ENCODE assay signal across 8 mouse cellular contexts in genomic region chr14:26994211-26994741, GRCm38 (mm10). TPM values are rescaled to one million over a fixed set of nuclear protein-coding genes. Genes with fewer than 3 reads are reported as not detected.
DNase-seq lines count a peak whose midpoint lies in the region; ATAC-seq lines count a peak whose summit lies in the region.

TSS of gene Hesx1 (plus strand) at chr14:26994416.

- ATAC-seq in intestine, embryonic 15.5 days: peak; percentile 88
- no peak for ATAC-seq in neural tube, embryonic 12.5 days (ENCODE audit: low FRiP score, low read depth)

- H3K9me3 ChIP-seq in intestine, embryonic 15.5 days: no peaks in the 10 kb centered on the region
- H3K9me3 ChIP-seq in neural tube, embryonic 12.5 days: no peaks in the 10 kb centered on the region

- H3K27me3 ChIP-seq in intestine, embryonic 15.5 days (replicated peaks): no peaks in the 10 kb centered on the region
- no peaks in the 10 kb centered on the region for H3K27me3 ChIP-seq in neural tube, embryonic 12.5 days (replicated peaks)

- H3K4me1 ChIP-seq in intestine, embryonic 15.5 days (replicated peaks): peaks cover 5% of the 10 kb centered on the region; the same call in 1 of the 2 replicates
- H3K4me1 ChIP-seq in neural tube, embryonic 12.5 days: peaks cover 3% of the 10 kb centered on the region; the same call in 1 of the 2 replicates

- WGBS in intestine, embryonic 15.5 days: 7% methylated on average over 16 of the region's 16 CpGs
- WGBS in neural tube, embryonic 12.5 days: 11% methylated on average over 16 of the region's 16 CpGs

- peak within 1 kb of the TSS; percentile 56; the same call in 1 of the 2 replicates for H3K27ac ChIP-seq in intestine, embryonic 15.5 days
- H3K27ac ChIP-seq in neural tube, embryonic 12.5 days: no peak within 1 kb of the TSS

- peak within 1 kb of the TSS; percentile 62 for H3K4me2 ChIP-seq in intestine, embryonic 15.5 days (replicated peaks)
- H3K4me2 ChIP-seq in neural tube, embryonic 12.5 days (replicated peaks): peak within 1 kb of the TSS; percentile 61

- intact Hi-C loops in gastrocnemius, postnatal 36 days (cut with DNase I): no loop called here

- peak; percentile 10 for DNase-seq in layer of hippocampus, adult 11-12 months (ENCODE audit: low spot score)
- no peak for DNase-seq in layer of hippocampus, postnatal 25 days (ENCODE audit: extremely low spot score in 1 of 2, low spot score in 1 of 2)
- DNase-seq in brain, adult 2 months (ENCODE audit: low read depth, low spot score): peak; percentile 28
- peak; percentile 21 to 27 for DNase-seq in gastrocnemius, postnatal 36 days
- DNase-seq in lung, adult 18-20 months: peak; percentile 26 to 33
- peak; percentile 27 for DNase-seq in urinary bladder, postnatal 25 days (ENCODE audit: low spot score)

- no peaks in the 10 kb centered on the region for H3K36me3 ChIP-seq in intestine, embryonic 15.5 days
- no peaks in the 10 kb centered on the region for H3K36me3 ChIP-seq in neural tube, embryonic 12.5 days

- H3K4me3 ChIP-seq in intestine, embryonic 15.5 days (replicated peaks): peak within 1 kb of the TSS; percentile 32
- 0 out of 2 replicates have a peak within 1 kb of the TSS, but pooled peaks have one; percentile 3 for H3K4me3 ChIP-seq in neural tube, embryonic 12.5 days

- no peak within 1 kb of the TSS for H3K9ac ChIP-seq in intestine, embryonic 15.5 days
- H3K9ac ChIP-seq in neural tube, embryonic 12.5 days: peak within 1 kb of the TSS; percentile 38; the same call in 1 of the 2 replicates

RNA-seq across cellular contexts. Expression of gene Hesx1, which starts in this region (rescaled TPM):
- not detected for total RNA-seq in layer of hippocampus, postnatal 25 days (2021)
- not detected for total RNA-seq in gastrocnemius, postnatal 36 days (2021)
- polyA plus RNA-seq in intestine, embryonic 15.5 days (2015; fragmentation: Nextera tagmentation; extraction: Ambion mirVana): 0.34 and 0.35 TPM in 2 replicates
- 0.23 TPM in 1 of 2 replicates, not detected in the other for polyA plus RNA-seq in neural tube, embryonic 12.5 days (2016; fragmentation: Nextera tagmentation; extraction: Ambion mirVana)

Comparison
In these comparisons a context has a peak if more than half of its experiments do, and no peak if none do; other contexts are left out.
1. DNase-seq: peak in layer of hippocampus, adult 11-12 months (single experiment), brain, adult 2 months (single experiment), lung, adult 18-20 months (2 of 2) and urinary bladder, postnatal 25 days (single experiment); none in layer of hippocampus, postnatal 25 days (0 of 2).
2. Peak in DNase-seq in gastrocnemius, postnatal 36 days; RNA of the gene not detected or under 1 TPM.
3. Peak in ATAC-seq, H3K4me3 ChIP-seq, H3K27ac ChIP-seq and H3K4me2 ChIP-seq in intestine, embryonic 15.5 days; RNA of the gene not detected or under 1 TPM.